Mouse (Mus musculus) heart, embryonic 10.5 days (tissue): ENCODE results near the gene Cdk14. TPM values are rescaled to one million over a fixed set of nuclear protein-coding genes. Genes with fewer than 3 reads are reported as not detected.

ENCODE experiments used
- DNase-seq: peaks from one replicate; pipeline ENCODE4 v3.0.0-alpha.2; 2017; ENCODE audit warnings: low spot score
- H3K27ac ChIP-seq: fragments of 300-500 bp; sonication (generic); 2 replicates; pipeline ENCODE4 v1.5.1; 2016; ENCODE audit warnings: mild to moderate bottlenecking
- H3K27me3 ChIP-seq: fragments of 300-500 bp; sonication (generic); 2 replicates; pipeline ENCODE4 v1.6.1; 2016; ENCODE audit warnings: mild to moderate bottlenecking; ENCODE audit not compliant: poor library complexity, insufficient read depth, severe bottlenecking
- H3K36me3 ChIP-seq: fragments of 300-500 bp; sonication (generic); 2 replicates; pipeline ENCODE4 v1.6.1; 2016; ENCODE audit warnings: mild to moderate bottlenecking, moderate library complexity
- H3K4me1 ChIP-seq: fragments of 300-500 bp; sonication (generic); 2 replicates; pipeline ENCODE4 v1.6.1; 2016; ENCODE audit warnings: mild to moderate bottlenecking
- H3K4me3 ChIP-seq: fragments of 300-500 bp; sonication (generic); 2 replicates; pipeline ENCODE4 v1.5.1; 2016; ENCODE audit warnings: mild to moderate bottlenecking, moderate library complexity
- H3K9me3 ChIP-seq: fragments of 300-500 bp; sonication (generic); 2 replicates; pipeline ENCODE4 v1.6.1; 2016; ENCODE audit warnings: mild to moderate bottlenecking, moderate library complexity
- WGBS: fragments of 180-500 bp; shearing (Covaris S2); methylation state at CpG from one replicate; pipeline ENCODE4 v1.1.7; 2016; 5-methylcytosine and 5-hydroxymethylcytosine counted together
- polyA plus RNA-seq: library from polyadenylated mRNA; unstranded; fragments of >200 nt; fragmentation: Nextera tagmentation; extraction: Ambion mirVana; gene quantifications from 2 replicates; pipeline ENCODE4 v1.2.1, GENCODE M21; 2016

Gene Cdk14
- polyA plus RNA-seq, 1 experiment from 2014 or later = 17.7 TPM

DNA sequence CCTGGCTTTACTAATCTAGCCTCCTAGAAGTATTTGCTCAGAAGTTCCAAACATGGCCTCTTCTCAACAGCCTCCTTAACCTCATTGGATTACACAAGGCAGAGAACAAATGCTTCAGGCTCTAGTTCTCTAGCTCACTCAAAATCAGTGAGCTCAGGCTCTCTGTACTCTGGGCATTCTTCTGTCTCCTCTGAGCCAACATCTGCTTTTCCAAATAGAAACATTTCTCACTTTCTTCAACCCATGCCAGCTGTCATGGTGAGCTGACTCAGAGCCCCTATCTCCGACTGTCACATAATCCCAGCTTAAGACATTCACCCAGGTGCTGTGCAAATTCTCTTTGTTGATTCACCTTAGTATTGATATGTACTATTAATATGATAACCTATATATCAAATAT is 414.5 kb downstream of the Cdk14 start:
- DNase-seq = no peak
- H3K4me1 ChIP-seq = no peaks in the 10 kb centered on the region
- no peaks in the 10 kb centered on the region for H3K27me3 ChIP-seq
- no peak overlapping the region for H3K4me3 ChIP-seq
- peaks cover 4% of the 10 kb centered on the region; the same call in 1 of the 2 replicates for H3K36me3 ChIP-seq
- no peaks in the 10 kb centered on the region for H3K9me3 ChIP-seq
- no peak overlapping the region for H3K27ac ChIP-seq
- 82% methylated on average over 1 of the region's 1 CpGs for WGBS

DNA sequence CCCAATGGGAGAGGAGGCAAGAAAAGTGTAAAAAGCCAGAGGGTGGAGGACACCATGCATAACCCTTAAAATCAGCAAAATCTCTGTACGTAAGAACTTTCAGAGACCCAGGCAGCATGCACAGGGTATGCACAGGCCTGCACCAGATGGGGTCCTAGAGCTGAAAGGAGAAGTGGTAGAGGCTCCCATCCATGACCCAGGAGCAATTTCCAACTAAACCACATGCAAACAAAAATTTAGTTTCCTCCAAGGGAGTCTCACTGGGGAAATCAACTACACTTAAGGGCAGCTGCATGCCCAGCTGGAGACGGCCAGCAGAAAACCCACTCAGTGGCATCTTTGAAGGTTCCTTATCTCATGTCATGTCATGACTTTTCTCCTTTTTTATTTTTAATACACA is 415.4 kb downstream of the Cdk14 start:
- no peaks in the 10 kb centered on the region for H3K27me3 ChIP-seq
- no peaks in the 10 kb centered on the region for H3K36me3 ChIP-seq
- DNase-seq = no peak
- H3K27ac ChIP-seq = no peak overlapping the region
- H3K4me3 ChIP-seq = no peak overlapping the region
- H3K4me1 ChIP-seq = no peaks in the 10 kb centered on the region
- WGBS = 89% methylated on average over 2 of the region's 2 CpGs
- no peaks in the 10 kb centered on the region for H3K9me3 ChIP-seq

DNA sequence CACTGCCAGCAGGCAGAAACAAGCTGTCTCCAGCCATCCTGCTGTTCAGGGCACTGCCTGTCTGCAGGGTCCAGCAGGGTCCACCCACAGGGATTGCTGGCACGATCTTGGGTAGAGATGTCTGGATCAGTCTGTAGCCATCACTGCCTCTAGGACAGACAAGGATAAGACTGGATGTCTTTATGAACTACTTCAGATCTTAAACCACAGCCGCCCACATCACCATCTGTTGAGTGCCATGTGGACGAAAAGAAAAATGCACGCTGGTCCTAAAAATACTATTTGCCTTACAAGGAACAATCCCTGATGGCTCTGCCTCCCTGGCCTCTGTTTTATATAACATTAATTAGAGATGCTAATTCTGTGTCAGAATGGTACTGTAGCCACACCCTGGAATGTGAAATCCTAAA is 426.9 kb downstream of the Cdk14 start:
- Histone ChIP-seq H3K27ac (no peak overlapping the region), H3K9me3 (no peaks in the 10 kb centered on the region), H3K4me3 (no peak overlapping the region), H3K27me3 (no peaks in the 10 kb centered on the region), H3K4me1 (peaks cover 7% of the 10 kb centered on the region; the same call in 1 of the 2 replicates), H3K36me3 (no peaks in the 10 kb centered on the region)
- no peak for DNase-seq
- WGBS = 72% methylated on average over 4 of the region's 4 CpGs

DNA sequence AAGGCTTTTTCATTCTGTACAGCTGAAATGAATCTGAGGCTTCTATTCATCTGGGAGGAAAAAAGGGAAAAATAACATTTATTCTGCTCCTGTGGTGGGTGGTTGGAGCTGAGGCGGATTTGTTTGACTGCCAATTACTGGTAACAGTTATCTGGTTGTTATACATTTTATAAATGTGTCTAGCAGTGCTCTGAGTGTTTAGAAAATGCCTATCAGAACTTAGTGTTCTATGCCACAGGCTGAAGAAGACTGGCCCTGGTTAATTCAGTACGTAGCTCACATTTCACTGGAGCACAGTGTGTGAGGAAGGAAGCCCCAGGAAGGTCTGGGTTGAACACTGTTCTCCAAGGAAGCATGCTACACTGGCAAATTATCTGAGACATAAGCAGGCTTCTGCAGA is 429.1 kb downstream of the Cdk14 start:
- Histone ChIP-seq H3K4me3 (no peak overlapping the region), H3K27me3 (no peaks in the 10 kb centered on the region), H3K4me1 (peaks cover 7% of the 10 kb centered on the region; the same call in 1 of the 2 replicates), H3K36me3 (no peaks in the 10 kb centered on the region), H3K27ac (no peak overlapping the region), H3K9me3 (no peaks in the 10 kb centered on the region)
- 79% methylated on average over 2 of the region's 2 CpGs for WGBS
- DNase-seq = no peak

DNA sequence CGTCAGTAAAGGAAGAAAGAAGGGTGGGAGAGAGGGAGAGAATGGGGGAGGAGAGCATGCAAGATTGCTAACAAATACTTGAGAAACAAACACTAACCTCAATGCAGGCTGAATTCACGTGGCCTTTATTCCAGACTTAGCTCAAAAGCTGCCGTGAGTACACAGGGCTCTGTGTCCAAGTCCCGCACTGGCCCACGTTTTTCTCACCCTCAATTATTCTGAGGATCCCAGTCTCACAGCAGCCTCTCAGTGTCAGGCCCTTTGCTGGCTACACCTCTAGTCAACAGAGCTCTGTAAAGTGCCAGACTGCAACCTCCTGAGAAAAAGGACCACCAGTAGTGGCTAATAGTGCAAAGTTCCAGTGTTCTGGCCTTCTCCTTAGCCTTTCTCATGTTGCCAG is 429.9 kb downstream of the Cdk14 start:
- Histone ChIP-seq H3K27ac (no peak overlapping the region), H3K9me3 (no peaks in the 10 kb centered on the region), H3K27me3 (no peaks in the 10 kb centered on the region), H3K4me1 (peaks cover 7% of the 10 kb centered on the region; the same call in 1 of the 2 replicates), H3K36me3 (no peaks in the 10 kb centered on the region), H3K4me3 (no peak overlapping the region)
- 64% methylated on average over 5 of the region's 5 CpGs for WGBS
- DNase-seq = no peak

DNA sequence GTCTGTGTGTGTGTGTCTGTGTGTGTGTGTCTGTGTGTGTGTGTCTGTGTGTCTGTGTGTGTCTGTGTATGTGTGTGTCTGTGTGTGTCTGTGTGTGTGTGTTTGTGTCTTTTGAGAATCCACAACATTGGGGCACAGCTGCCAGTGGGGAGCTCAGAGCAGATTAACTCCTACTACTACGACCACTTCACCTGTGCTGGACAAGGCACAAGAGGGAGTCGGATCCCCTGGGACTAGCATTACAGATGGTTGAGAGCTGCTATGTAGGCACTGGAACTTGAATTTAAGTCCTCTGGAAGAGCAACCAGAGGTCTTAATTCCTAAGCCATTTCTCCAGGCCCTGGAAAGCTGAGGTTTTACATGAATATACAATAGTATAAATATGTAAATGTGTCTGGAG is 433.9 kb downstream of the Cdk14 start:
- Histone ChIP-seq H3K27me3 (no peaks in the 10 kb centered on the region), H3K9me3 (no peaks in the 10 kb centered on the region)
- 82% methylated on average over 2 of the region's 2 CpGs for WGBS

DNA sequence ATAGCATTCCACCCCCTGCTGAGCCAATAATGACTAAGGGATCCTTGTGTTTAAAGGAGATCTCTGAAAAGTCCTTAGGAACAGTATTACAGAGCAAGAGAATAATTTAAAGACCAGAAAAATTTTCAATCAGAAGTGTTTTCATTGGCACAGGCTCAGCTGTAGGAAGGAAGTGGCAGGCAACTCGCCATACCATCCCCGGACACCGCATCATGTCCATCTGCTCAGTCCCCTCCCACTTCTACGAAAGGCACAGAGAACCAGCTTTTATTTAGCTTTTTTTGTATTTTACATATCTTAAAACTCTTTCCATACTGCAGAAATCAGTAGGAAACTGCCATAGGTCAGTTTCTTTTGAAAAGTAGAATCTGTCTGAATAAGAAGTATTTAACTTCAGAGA is 440.6 kb downstream of the Cdk14 start:
- Histone ChIP-seq H3K9me3 (no peaks in the 10 kb centered on the region), H3K36me3 (no peaks in the 10 kb centered on the region), H3K27ac (no peak overlapping the region), H3K4me3 (no peak overlapping the region), H3K27me3 (no peaks in the 10 kb centered on the region), H3K4me1 (no peaks in the 10 kb centered on the region; the same call in 1 of the 2 replicates)
- 78% methylated on average over 4 of the region's 4 CpGs for WGBS
- DNase-seq = no peak

More for the DNA sequence above, 433.9 kb downstream of the Cdk14 start:
- Histone ChIP-seq H3K27ac (no peak overlapping the region), H3K4me1 (peaks cover 7% of the 10 kb centered on the region; the same call in 1 of the 2 replicates), H3K36me3 (no peaks in the 10 kb centered on the region), H3K4me3 (no peak overlapping the region)
- no peak for DNase-seq

DNA sequence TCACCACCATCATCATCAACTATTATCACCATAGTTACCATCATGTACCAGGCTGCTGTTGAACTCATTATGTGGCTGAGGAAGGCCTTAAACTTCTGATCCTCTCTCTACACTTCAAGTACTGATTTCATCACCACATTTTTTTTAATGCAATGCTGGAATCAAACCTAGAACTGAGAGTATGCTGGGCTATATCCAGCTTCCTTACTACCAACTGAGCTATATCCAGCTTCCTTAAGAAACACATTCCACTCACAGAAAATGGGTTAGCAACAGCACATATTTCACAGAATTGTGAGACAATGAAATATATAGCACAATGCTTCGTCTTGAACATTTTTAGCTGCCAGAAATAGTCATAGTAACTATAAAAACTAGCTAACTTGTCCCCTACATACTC is 446.7 kb downstream of the Cdk14 start:
- no peaks in the 10 kb centered on the region for H3K36me3 ChIP-seq
- no peak overlapping the region for H3K4me3 ChIP-seq
- H3K4me1 ChIP-seq = no peaks in the 10 kb centered on the region; the same call in 1 of the 2 replicates
- 80% methylated on average over 1 of the region's 1 CpGs for WGBS
- no peak for DNase-seq
- no peaks in the 10 kb centered on the region for H3K27me3 ChIP-seq
- H3K27ac ChIP-seq = no peak overlapping the region
- no peaks in the 10 kb centered on the region for H3K9me3 ChIP-seq

DNA sequence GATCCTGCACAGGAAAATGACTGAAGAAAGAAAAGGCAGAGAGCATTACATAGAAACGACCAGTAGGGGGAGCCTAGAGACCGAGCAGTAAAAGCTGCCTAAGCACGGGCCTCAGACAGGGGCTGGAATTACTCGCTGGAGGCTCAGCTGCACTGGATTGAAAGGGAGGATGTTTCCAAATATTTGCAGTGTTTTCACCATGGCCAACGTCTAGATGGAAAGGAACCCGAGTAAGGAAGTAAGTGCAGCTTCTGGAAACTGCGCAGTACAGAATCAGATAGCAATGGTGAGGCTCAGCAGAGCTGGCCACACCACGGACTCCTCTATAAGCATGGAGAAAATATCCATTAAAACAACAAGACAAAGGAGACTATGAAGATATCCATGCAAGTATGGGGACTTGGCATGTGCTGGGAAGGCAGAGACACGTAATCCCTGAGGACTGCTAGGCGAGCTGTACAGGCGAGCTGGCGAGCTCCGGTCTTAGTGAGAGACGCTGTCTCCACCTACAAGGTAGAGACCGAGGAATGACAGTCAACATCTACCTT is 458.0 kb downstream of the Cdk14 start:
- 52% methylated on average over 15 of the region's 15 CpGs for WGBS
- H3K27me3 ChIP-seq = no peaks in the 10 kb centered on the region
- peaks cover 42% of the 10 kb centered on the region for H3K4me1 ChIP-seq
- H3K9me3 ChIP-seq = no peaks in the 10 kb centered on the region
- H3K27ac ChIP-seq = no peak overlapping the region
- no peaks in the 10 kb centered on the region for H3K36me3 ChIP-seq
- H3K4me3 ChIP-seq = no peak overlapping the region
- peak; percentile 77 for DNase-seq

DNA sequence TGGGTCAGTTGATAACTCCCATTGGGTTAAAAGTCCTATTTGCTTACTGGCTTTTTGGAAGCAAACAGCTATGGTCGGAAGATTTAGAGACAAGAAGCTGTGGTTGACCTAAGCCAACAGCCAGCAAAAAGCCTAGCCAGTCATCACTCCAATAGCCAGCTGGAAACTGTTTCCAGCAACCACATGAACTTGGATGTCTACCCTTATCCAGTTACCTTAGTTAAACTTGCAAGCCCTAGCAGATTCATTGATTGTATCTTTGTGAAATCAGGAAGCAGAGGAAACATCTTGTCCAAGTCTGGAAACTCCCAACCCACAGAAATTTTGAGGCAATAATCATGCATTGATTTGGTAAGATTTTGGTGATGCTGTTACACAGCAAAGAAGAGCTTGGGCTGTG is 458.5 kb downstream of the Cdk14 start:
- H3K4me1 ChIP-seq = peaks cover 42% of the 10 kb centered on the region
- no peak overlapping the region for H3K27ac ChIP-seq
- H3K4me3 ChIP-seq = no peak overlapping the region
- no peaks in the 10 kb centered on the region for H3K36me3 ChIP-seq
- DNase-seq = no peak
- WGBS = 87% methylated on average over 1 of the region's 1 CpGs
- no peaks in the 10 kb centered on the region for H3K27me3 ChIP-seq
- H3K9me3 ChIP-seq = no peaks in the 10 kb centered on the region

DNA sequence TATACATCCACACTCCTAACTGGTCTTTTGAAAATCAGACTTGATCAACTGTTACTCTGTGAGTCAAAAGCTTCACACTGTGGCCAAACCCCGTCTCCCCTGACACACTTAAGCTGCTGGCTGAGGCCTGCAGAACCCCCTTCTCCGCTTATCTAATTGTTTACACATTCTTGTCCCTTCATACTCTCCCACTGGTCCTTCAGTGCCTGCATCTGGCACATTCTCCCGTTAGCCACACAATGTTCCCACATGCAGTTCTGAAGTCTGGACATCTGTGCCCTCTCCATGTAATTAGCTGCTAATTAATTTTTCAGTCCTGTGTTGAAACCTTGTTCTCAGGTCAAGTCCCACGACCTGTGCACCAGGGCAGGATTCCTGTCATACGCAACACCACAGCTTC is 460.7 kb downstream of the Cdk14 start:
- peaks cover 41% of the 10 kb centered on the region for H3K4me1 ChIP-seq
- WGBS = 28% methylated on average over 5 of the region's 5 CpGs
- no peaks in the 10 kb centered on the region for H3K36me3 ChIP-seq
- DNase-seq = no peak
- H3K27me3 ChIP-seq = no peaks in the 10 kb centered on the region
- H3K9me3 ChIP-seq = no peaks in the 10 kb centered on the region
- peak overlapping the region; percentile 44; the same call in 1 of the 2 replicates for H3K27ac ChIP-seq
- H3K4me3 ChIP-seq = no peak overlapping the region

DNA sequence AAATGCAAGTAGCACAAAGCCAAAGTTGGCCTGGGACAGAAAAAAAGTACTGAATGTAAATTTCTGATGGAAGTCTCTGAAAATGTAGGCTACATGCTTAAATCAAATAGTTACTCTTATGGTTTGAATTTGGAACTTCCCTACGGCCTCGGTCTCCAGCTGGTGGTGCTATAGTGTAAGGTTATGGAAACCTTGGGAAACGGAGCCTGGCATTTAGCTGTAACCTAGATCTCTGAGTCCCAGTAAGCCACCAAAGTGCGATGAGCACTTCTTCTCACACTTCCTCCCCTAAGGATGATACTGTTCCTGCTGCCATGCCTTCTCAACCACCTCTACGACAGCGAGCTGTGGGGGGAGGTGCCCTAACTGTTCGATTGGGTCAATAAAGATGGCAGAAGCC is 464.1 kb downstream of the Cdk14 start:
- no peak for DNase-seq
- 78% methylated on average over 7 of the region's 7 CpGs for WGBS
- Histone ChIP-seq H3K4me3 (no peak overlapping the region), H3K4me1 (peaks cover 21% of the 10 kb centered on the region), H3K9me3 (no peaks in the 10 kb centered on the region), H3K36me3 (no peaks in the 10 kb centered on the region), H3K27ac (no peak overlapping the region), H3K27me3 (no peaks in the 10 kb centered on the region)

DNA sequence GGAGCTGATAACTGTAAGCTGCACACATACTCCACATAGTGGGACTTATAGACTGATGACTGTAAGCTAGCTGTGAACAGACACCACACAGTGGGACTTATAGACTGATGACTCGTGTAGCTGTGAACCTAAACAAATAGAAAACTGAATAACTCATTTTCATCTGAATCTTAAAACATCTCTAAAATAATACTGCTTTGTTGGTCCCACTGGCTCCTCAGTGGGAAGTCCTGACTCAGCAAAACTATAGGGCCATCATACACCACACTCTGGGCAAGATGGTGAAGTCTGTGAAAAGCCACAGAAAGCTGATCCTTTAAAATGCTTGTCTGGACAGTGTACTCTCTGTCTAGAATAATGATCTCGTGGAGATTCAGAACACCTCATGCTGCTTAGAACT is 464.7 kb downstream of the Cdk14 start:
- H3K27me3 ChIP-seq = no peaks in the 10 kb centered on the region
- DNase-seq = no peak
- H3K36me3 ChIP-seq = no peaks in the 10 kb centered on the region
- 75% methylated on average over 2 of the region's 2 CpGs for WGBS
- no peaks in the 10 kb centered on the region for H3K9me3 ChIP-seq
- no peak overlapping the region for H3K4me3 ChIP-seq
- peaks cover 22% of the 10 kb centered on the region for H3K4me1 ChIP-seq
- H3K27ac ChIP-seq = no peak overlapping the region

DNA sequence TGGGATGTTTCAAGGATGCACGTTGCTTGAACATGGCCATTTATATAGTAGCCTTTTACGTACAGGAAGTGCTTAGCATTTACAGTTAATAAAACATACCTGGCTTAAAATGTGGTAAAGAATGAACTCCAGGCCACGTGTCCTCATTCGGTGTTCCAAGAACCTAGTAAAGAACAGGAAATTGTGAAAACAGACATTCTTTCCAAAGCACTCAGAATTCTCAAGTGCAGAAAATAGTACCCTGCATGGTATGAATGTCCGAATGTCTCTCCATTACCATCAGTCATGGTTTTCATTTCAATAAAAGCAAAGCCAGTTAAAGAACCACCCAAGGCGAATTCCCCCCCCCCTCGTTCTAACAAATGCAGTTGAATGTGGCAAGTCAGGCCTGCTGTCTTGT is 470.7 kb downstream of the Cdk14 start:
- H3K27me3 ChIP-seq = no peaks in the 10 kb centered on the region
- no peaks in the 10 kb centered on the region for H3K36me3 ChIP-seq
- DNase-seq = no peak
- no peaks in the 10 kb centered on the region for H3K9me3 ChIP-seq
- H3K4me3 ChIP-seq = no peak overlapping the region
- no peak overlapping the region; the same call in 1 of the 2 replicates for H3K27ac ChIP-seq
- peaks cover 15% of the 10 kb centered on the region for H3K4me1 ChIP-seq
- 68% methylated on average over 7 of the region's 7 CpGs for WGBS
